Comparison of ENCODE assay signal across 13 mouse cellular contexts in the genomic region with DNA sequence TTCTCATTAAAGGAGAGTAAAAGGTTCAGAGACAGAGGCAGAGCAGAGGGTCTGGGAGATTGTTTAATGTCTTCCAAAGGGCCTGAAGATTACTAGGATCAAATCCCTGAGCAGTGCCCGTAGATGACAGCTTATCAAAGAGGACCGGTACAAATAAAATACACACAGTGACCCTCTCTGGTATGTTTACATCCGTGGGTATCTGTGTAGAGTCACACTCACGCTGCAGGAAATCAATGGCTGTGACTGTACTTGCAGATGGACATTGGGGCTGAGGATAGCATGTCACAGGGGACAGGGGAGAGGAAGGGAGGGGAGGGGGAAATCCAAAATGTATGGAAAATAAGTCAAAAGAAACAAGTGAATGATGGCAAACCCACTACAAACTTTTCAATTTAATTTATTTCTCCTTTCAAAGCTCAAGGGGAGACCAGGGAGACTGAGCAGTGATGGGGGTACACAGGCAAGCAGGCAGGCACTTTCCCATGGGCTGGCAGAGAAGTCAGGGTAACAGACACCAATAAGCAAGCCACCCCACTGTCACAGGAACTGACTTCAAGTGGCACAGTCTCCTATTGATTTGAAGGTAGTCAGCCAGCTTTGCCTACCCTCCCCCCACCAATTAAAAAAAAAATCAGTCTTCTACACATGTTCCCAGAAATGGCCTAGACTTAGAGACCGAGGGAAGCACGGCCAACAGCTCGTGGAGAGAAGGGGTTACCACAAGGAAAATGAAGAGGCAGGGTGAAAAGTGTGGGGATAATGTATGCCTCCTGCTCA.
A peak's percentile ranks its signal among the peaks of the same experiment; 100 is the strongest.
DNase-seq lines count a peak whose midpoint lies in the region; ATAC-seq and TF ChIP-seq lines count a peak whose summit lies in the region.
"Had no signal": no experiment of that assay in that cellular context is flagged by ENCODE, and none has a peak within 500 bp of the region (broad histone marks: within the 10 kb centered on the region; RNA-seq: fewer than 3 reads in every experiment).

No protein-coding gene starts in this region.

- H3K4me2 ChIP-seq in hindbrain, postnatal 0 days (ENCODE audit: low read depth, low read length), result no peak overlapping the region
- no peak overlapping the region for H3K4me2 ChIP-seq in embryonic facial prominence, embryonic 12.5 days (replicated peaks)
- no peak overlapping the region for H3K4me2 ChIP-seq in midbrain, embryonic 12.5 days (replicated peaks)
- H3K4me2 ChIP-seq: heart, embryonic 15.5 days; limb, embryonic 13.5 days; lung, embryonic 15.5 days had no signal

- H3K4me1 ChIP-seq in hindbrain, embryonic 10.5 days (replicated peaks), result peaks cover 60% of the 10 kb centered on the region
- H3K4me1 ChIP-seq in hindbrain, postnatal 0 days (ENCODE audit: insufficient read depth, low read length), result peaks cover 21% of the 10 kb centered on the region; the same call in 1 of the 2 replicates
- H3K4me1 ChIP-seq in embryonic facial prominence, embryonic 12.5 days, result peaks cover 52% of the 10 kb centered on the region
- peaks cover 64% of the 10 kb centered on the region for H3K4me1 ChIP-seq in midbrain, embryonic 12.5 days

- no peak for DNase-seq in hindbrain, embryonic 10.5 days (ENCODE audit: low spot score)
- DNase-seq in hindbrain, postnatal 0 days (ENCODE audit: low spot score), result no peak
- DNase-seq in brain, embryonic 14.5 days (ENCODE audit: low read depth), result peak; percentile 71
- DNase-seq in spleen, adult 12 weeks (ENCODE audit: low spot score), result no peak
- DNase-seq in thymus, postnatal 36 days, result no peak
- DNase-seq: cerebellum, adult 18-20 months; right cerebral cortex, postnatal 4 days had no signal

- H3K9me3 ChIP-seq in hindbrain, embryonic 10.5 days, result no peaks in the 10 kb centered on the region
- H3K9me3 ChIP-seq in hindbrain, postnatal 0 days (ENCODE audit: low read length), result no peaks in the 10 kb centered on the region
- no peaks in the 10 kb centered on the region for H3K9me3 ChIP-seq in embryonic facial prominence, embryonic 12.5 days
- no peaks in the 10 kb centered on the region for H3K9me3 ChIP-seq in midbrain, embryonic 12.5 days
- H3K9me3 ChIP-seq: heart, embryonic 15.5 days; limb, embryonic 13.5 days; lung, embryonic 15.5 days had no signal

- no peak for TF ChIP-seq POLR2A in brain, embryonic 14.5 days (IDR thresholded peaks at IDR 0.05; ENCODE audit: borderline replicate concordance, extremely low read depth, insufficient read depth, insufficient read length, poor library complexity, severe bottlenecking)

- H3K27me3 ChIP-seq in hindbrain, embryonic 10.5 days (ENCODE audit: insufficient read depth, poor library complexity, severe bottlenecking), result no peaks in the 10 kb centered on the region
- H3K27me3 ChIP-seq in hindbrain, postnatal 0 days (ENCODE audit: insufficient read depth, low read length), result no peaks in the 10 kb centered on the region
- H3K27me3 ChIP-seq in embryonic facial prominence, embryonic 12.5 days, result no peaks in the 10 kb centered on the region
- no peaks in the 10 kb centered on the region for H3K27me3 ChIP-seq in midbrain, embryonic 12.5 days
- H3K27me3 ChIP-seq: heart, embryonic 15.5 days; limb, embryonic 13.5 days; lung, embryonic 15.5 days had no signal

- 82% methylated on average over 7 of the region's 7 CpGs for WGBS in hindbrain, embryonic 10.5 days
- 46% methylated on average over 7 of the region's 7 CpGs for WGBS in hindbrain, postnatal 0 days
- WGBS in embryonic facial prominence, embryonic 12.5 days, result 54% methylated on average over 7 of the region's 7 CpGs
- WGBS in midbrain, embryonic 12.5 days, result 58% methylated on average over 7 of the region's 7 CpGs

- peaks cover 3% of the 10 kb centered on the region; the same call in 1 of the 2 replicates for H3K36me3 ChIP-seq in hindbrain, embryonic 10.5 days
- H3K36me3 ChIP-seq in hindbrain, postnatal 0 days (ENCODE audit: insufficient read depth, low read length), result no peaks in the 10 kb centered on the region
- H3K36me3 ChIP-seq in embryonic facial prominence, embryonic 12.5 days, result no peaks in the 10 kb centered on the region
- H3K36me3 ChIP-seq in midbrain, embryonic 12.5 days, result no peaks in the 10 kb centered on the region
- H3K36me3 ChIP-seq: G1E; heart, embryonic 15.5 days; limb, embryonic 13.5 days had no signal

- no peak for TF ChIP-seq CTCF in hindbrain, postnatal 0 days (IDR thresholded peaks at IDR 0.05; ENCODE audit: low read depth)
- no peak for TF ChIP-seq CTCF in brain, embryonic 14.5 days (IDR thresholded peaks at IDR 0.05; ENCODE audit: borderline replicate concordance, extremely low read depth, insufficient read depth, insufficient read length)

- no peak overlapping the region for H3K4me3 ChIP-seq in hindbrain, embryonic 10.5 days
- no peak overlapping the region for H3K4me3 ChIP-seq in hindbrain, postnatal 0 days (ENCODE audit: low read length)
- H3K4me3 ChIP-seq in embryonic facial prominence, embryonic 12.5 days, result no peak overlapping the region
- no peak overlapping the region for H3K4me3 ChIP-seq in midbrain, embryonic 12.5 days
- H3K4me3 ChIP-seq: heart, embryonic 15.5 days; limb, embryonic 13.5 days; lung, embryonic 15.5 days had no signal

- peak overlapping the region; percentile 62 for H3K27ac ChIP-seq in hindbrain, embryonic 10.5 days
- no peak overlapping the region for H3K27ac ChIP-seq in hindbrain, postnatal 0 days
- peak overlapping the region; percentile 20; the same call in 1 of the 2 replicates for H3K27ac ChIP-seq in embryonic facial prominence, embryonic 12.5 days
- H3K27ac ChIP-seq in midbrain, embryonic 12.5 days (replicated peaks), result peak overlapping the region; percentile 71
- H3K27ac ChIP-seq: limb, embryonic 13.5 days; lung, embryonic 15.5 days had no signal

- no peak overlapping the region for H3K9ac ChIP-seq in hindbrain, postnatal 0 days (replicated peaks; ENCODE audit: low read length)
- no peak overlapping the region for H3K9ac ChIP-seq in embryonic facial prominence, embryonic 12.5 days
- H3K9ac ChIP-seq in midbrain, embryonic 12.5 days (replicated peaks), result no peak overlapping the region
- H3K9ac ChIP-seq: heart, embryonic 15.5 days; limb, embryonic 13.5 days; lung, embryonic 15.5 days had no signal

- ATAC-seq in hindbrain, postnatal 0 days, result no peak
- ATAC-seq in embryonic facial prominence, embryonic 12.5 days (ENCODE audit: insufficient number of reproducible peaks, insufficient read depth, low FRiP score, low TSS enrichment), result no peak
- ATAC-seq in midbrain, embryonic 12.5 days (ENCODE audit: low FRiP score, low read depth), result peak; percentile 25; the same call in 1 of the 2 replicates
